Mouse (Mus musculus) stomach, embryonic 16.5 days (tissue): ENCODE data around the gene Cald1. TPM values are rescaled to one million over a fixed set of nuclear protein-coding genes. Genes with fewer than 3 reads are reported as not detected.

Source experiments
- ATAC-seq: fragments of 200-750 bp; cut with Nextera tagmentation; 2 replicates; pipeline ENCODE4 v1.8.0; 2017; ENCODE audit warnings: moderate number of reproducible peaks, moderate TSS enrichment; ENCODE audit not compliant: insufficient read depth, low FRiP score
- H3K27ac ChIP-seq: fragments of 300-500 bp; sonication (generic); 2 replicates; pipeline ENCODE4 v1.5.1; 2014; ENCODE audit warnings: low read length
- H3K27me3 ChIP-seq: fragments of 300-500 bp; sonication (generic); 2 replicates; pipeline ENCODE4 v1.6.1; 2014; ENCODE audit warnings: low read length, control low read depth, mixed read lengths; ENCODE audit not compliant: control insufficient read depth, insufficient read depth
- H3K36me3 ChIP-seq: fragments of 300-500 bp; sonication (generic); 2 replicates; pipeline ENCODE4 v1.6.1; 2014; ENCODE audit warnings: low read length; ENCODE audit not compliant: control insufficient read depth, insufficient read depth
- H3K4me1 ChIP-seq: fragments of 300-500 bp; sonication (generic); 2 replicates; pipeline ENCODE4 v1.6.1; 2014; ENCODE audit warnings: low read length, control low read depth, mixed read lengths; ENCODE audit not compliant: control insufficient read depth, insufficient read depth
- H3K4me2 ChIP-seq: fragments of 300-500 bp; sonication (generic); 2 replicates; pipeline ENCODE4 v1.6.1; 2014; ENCODE audit warnings: low read depth, low read length, mixed read lengths
- H3K4me3 ChIP-seq: fragments of 300-500 bp; sonication (generic); replicated peaks from 2 replicates; pipeline ENCODE4 v1.5.1; 2014; ENCODE audit warnings: mild to moderate bottlenecking, low read length
- H3K9ac ChIP-seq: fragments of 300-500 bp; sonication (generic); 2 replicates; pipeline ENCODE4 v1.6.1; 2014; ENCODE audit warnings: low read length
- H3K9me3 ChIP-seq: fragments of 300-500 bp; sonication (generic); replicated peaks from 2 replicates; pipeline ENCODE4 v1.6.1; 2016; ENCODE audit warnings: low read length, control low read depth; ENCODE audit not compliant: control insufficient read depth
- WGBS: fragments of 180-500 bp; shearing (Covaris S2); extraction: QIAGEN DNeasy Blood & Tissue Kit; methylation state at CpG from one replicate; pipeline ENCODE4 v1.1.7; 2014; 5-methylcytosine and 5-hydroxymethylcytosine counted together
- polyA plus RNA-seq: library from polyadenylated mRNA; unstranded; fragments of >200 nt; fragmentation: Nextera tagmentation; extraction: Ambion mirVana; gene quantifications from 2 replicates; pipeline ENCODE4 v1.2.1, GENCODE M21; 2015

The Cald1 gene
- polyA plus RNA-seq, 1 experiment from 2014 or later = 362 TPM

DNA sequence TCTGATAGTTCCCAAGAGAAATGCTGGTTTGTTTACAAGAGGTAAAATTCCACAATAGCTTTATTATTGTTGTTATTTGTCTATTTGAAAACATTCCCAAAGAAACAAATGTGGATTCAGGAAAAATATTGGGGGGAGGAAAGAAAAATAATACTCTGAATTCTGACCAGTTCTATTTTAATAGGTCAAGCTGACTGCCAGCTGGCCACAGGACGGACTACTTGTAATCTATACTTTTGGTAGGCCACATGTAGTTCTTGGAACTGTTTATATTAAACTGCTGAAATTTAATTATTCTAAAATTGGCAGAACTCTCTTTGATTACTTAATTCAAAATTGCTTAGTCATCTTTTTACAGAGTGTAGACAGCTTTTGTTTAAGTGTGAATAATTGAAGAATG lies 73.1 kb downstream of the Cald1 start:
- no peak for ATAC-seq

DNA sequence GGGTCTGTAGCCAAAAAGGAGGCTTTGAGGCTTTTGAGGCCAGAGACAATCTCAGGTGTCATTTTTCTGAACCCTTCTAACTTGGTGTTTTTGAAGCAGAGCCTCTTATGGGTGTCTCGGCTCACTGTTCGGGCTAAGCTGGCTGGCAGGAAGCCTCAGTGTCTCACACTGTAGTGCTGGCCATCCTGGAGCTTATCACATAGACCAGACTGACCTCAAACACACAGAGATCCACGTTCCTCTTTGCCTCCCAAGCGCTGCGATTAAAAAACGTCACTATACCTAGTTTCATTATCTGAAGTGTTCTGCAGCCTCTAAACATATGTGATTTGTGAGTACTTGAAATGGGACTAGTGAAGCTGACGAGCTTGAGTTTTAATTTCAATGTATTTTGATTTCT lies 76.1 kb downstream of the Cald1 start:
- Histone ChIP-seq H3K4me1 (0 out of 2 replicates have a peak, but pooled peaks cover 2% of the 10 kb centered on the region), H3K27ac (no peak overlapping the region), H3K4me3 (no peak overlapping the region), H3K36me3 (no peaks in the 10 kb centered on the region), H3K9me3 (no peaks in the 10 kb centered on the region), H3K4me2 (no peak overlapping the region), H3K27me3 (no peaks in the 10 kb centered on the region), H3K9ac (no peak overlapping the region)
- no peak for ATAC-seq
- 79% methylated on average over 7 of the region's 7 CpGs for WGBS

More for the DNA sequence above, 73.1 kb downstream of the Cald1 start:
- Histone ChIP-seq H3K4me2 (no peak overlapping the region), H3K36me3 (no peaks in the 10 kb centered on the region), H3K27me3 (no peaks in the 10 kb centered on the region), H3K9ac (no peak overlapping the region), H3K27ac (no peak overlapping the region), H3K4me3 (no peak overlapping the region), H3K4me1 (0 out of 2 replicates have a peak, but pooled peaks cover 2% of the 10 kb centered on the region), H3K9me3 (no peaks in the 10 kb centered on the region)
- 63% methylated on average over 1 of the region's 1 CpGs for WGBS

DNA sequence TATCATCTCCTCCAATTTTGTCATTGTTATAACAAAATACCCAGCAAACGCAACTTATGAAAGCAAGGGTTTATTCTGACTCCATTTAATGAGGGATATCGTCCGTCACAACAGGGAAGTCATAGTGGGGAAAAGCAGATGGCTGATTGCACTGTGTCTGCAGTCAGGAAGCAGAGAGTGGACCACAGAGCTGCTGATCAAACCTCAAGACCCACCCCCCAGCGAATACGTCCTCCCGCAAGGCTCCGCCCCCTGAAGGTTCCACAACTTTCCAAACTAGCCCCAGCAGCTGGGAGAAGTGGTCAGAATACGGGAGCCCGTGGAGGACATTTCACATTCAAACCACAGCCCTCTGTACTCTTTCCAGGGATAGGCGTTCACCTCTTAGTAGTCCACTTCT lies 76.6 kb downstream of the Cald1 start:
- no peak for ATAC-seq
- no peak overlapping the region for H3K4me3 ChIP-seq
- no peak overlapping the region for H3K4me2 ChIP-seq
- no peak overlapping the region for H3K27ac ChIP-seq
- no peaks in the 10 kb centered on the region for H3K36me3 ChIP-seq
- 78% methylated on average over 10 of the region's 10 CpGs for WGBS
- 0 out of 2 replicates have a peak, but pooled peaks cover 2% of the 10 kb centered on the region for H3K4me1 ChIP-seq
- no peaks in the 10 kb centered on the region for H3K27me3 ChIP-seq
- no peaks in the 10 kb centered on the region for H3K9me3 ChIP-seq
- no peak overlapping the region for H3K9ac ChIP-seq

DNA sequence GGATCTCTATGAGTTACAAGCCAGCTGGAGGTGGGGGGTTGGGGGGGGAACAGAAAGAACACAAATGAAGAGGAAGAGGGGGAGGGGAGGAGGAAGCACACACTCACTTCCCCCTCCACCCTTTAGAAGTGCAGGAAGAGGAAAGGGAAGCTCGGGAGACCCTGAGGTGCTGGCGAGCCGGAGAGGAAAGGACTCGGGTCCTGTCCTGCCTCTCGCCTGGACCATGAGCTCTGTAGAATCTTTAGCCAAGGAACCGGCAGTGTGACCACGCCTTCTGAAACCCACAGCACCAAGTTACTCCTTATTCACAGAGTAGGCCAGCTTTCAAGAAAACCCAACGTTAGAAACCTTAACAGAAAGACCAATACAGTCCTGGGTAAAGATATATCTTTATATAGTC lies 83.8 kb downstream of the Cald1 start:
- Histone ChIP-seq H3K27me3 (no peaks in the 10 kb centered on the region), H3K4me3 (no peak overlapping the region), H3K9me3 (no peaks in the 10 kb centered on the region), H3K4me2 (no peak overlapping the region), H3K4me1 (peaks cover 13% of the 10 kb centered on the region), H3K27ac (no peak overlapping the region), H3K36me3 (no peaks in the 10 kb centered on the region), H3K9ac (no peak overlapping the region)
- 59% methylated on average over 8 of the region's 8 CpGs for WGBS
- ATAC-seq = no peak

DNA sequence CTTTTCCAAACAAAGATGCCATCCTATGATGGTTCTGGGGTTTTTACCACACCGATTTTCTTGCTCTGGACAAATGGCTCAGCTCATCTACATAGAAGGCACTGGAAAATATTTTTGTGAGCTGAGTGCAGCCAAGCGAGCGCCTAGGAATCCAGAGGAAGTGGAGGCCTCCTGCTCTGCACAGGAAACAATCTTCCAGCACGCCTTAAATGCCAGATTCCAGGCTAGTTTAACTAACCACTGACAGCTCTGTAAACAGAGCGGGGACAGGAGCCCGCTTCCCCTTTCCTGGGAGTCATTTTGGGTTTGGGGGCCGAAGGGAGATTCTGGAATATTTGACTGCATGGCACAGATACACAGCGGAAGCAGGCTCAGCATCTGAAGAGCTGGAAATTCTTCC lies 86.6 kb downstream of the Cald1 start:
- H3K4me2 ChIP-seq = no peak overlapping the region
- no peaks in the 10 kb centered on the region for H3K27me3 ChIP-seq
- H3K27ac ChIP-seq = peak overlapping the region; percentile 58
- peaks cover 13% of the 10 kb centered on the region for H3K4me1 ChIP-seq
- H3K36me3 ChIP-seq = no peaks in the 10 kb centered on the region
- H3K9ac ChIP-seq = peak overlapping the region; percentile 60
- ATAC-seq = no peak
- whole genome bisulfite sequencing = 13% methylated on average over 8 of the region's 8 CpGs
- no peak overlapping the region for H3K4me3 ChIP-seq
- no peaks in the 10 kb centered on the region for H3K9me3 ChIP-seq

DNA sequence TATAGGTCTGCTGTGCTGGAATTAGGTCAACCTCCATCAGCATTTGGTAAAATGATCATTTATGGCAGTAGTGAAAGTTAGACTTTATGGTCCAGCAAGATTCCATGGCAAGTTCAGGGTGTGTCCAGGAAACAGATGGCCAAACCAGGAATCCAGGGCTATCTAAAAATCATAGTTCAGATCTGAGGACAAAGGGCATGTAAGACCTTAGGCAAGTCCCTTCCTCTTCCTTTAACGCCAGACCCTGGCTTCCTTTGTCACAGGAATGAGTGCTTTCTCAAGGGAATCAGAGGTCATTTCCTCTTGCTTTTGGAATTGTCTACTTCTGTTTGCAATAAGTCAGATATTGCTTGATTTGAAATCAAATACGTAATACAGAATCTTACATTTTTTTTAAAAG lies 90.7 kb downstream of the Cald1 start:
- no peaks in the 10 kb centered on the region for H3K9me3 ChIP-seq
- H3K9ac ChIP-seq = no peak overlapping the region
- no peak for ATAC-seq
- no peak overlapping the region for H3K4me2 ChIP-seq
- no peaks in the 10 kb centered on the region for H3K27me3 ChIP-seq
- 63% methylated on average over 2 of the region's 2 CpGs for WGBS
- no peak overlapping the region for H3K4me3 ChIP-seq
- no peaks in the 10 kb centered on the region for H3K36me3 ChIP-seq
- H3K4me1 ChIP-seq = peaks cover 13% of the 10 kb centered on the region
- no peak overlapping the region for H3K27ac ChIP-seq

DNA sequence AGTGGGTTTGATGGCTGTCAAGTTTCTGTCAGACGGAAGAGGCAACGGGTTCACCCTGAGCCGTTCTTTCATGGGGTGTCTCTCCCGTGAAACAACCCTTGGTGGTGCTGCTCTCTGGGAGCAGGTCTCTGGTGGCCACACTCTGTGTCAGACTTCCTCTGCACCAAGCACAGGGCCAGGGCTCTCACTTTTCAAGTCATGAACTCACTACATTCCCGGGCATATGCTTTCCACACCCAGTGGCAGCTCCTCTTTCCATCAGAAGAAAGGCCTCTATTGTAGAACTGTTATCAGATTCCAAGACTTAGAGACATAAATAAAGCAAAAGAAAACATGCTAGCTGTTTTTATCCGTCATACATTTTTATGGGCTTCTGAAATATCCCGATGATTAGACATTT lies 93.1 kb downstream of the Cald1 start:
- no peak for ATAC-seq

DNA sequence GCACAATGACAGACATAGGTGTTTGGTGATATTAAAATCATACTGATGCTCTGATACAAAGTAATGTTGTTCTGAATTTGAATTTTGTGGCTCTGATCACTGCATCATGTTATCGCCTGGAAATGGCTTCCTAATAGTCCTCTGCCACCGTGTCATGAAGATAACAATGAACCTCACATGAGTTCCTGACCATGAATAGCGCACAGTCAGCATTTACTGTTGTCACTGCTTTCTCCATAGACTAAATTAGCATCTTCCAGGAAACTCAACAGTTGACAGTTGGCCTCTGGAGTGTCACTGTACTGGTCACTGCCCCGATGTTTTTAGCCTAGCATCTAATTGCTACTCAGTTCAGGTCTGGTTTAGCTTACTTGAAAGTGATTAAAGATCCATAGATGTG lies 95.8 kb downstream of the Cald1 start:
- no peaks in the 10 kb centered on the region for H3K27me3 ChIP-seq
- no peaks in the 10 kb centered on the region for H3K9me3 ChIP-seq
- H3K9ac ChIP-seq = no peak overlapping the region
- no peaks in the 10 kb centered on the region for H3K36me3 ChIP-seq
- 90% methylated on average over 4 of the region's 4 CpGs for WGBS
- no peak overlapping the region for H3K4me2 ChIP-seq
- no peak overlapping the region for H3K4me3 ChIP-seq
- H3K27ac ChIP-seq = no peak overlapping the region
- ATAC-seq = no peak
- peaks cover 15% of the 10 kb centered on the region for H3K4me1 ChIP-seq

More for the DNA sequence above, 93.1 kb downstream of the Cald1 start:
- WGBS = 66% methylated on average over 7 of the region's 7 CpGs
- Histone ChIP-seq H3K36me3 (no peaks in the 10 kb centered on the region), H3K27me3 (no peaks in the 10 kb centered on the region), H3K9me3 (no peaks in the 10 kb centered on the region), H3K4me3 (no peak overlapping the region), H3K27ac (no peak overlapping the region), H3K4me2 (no peak overlapping the region), H3K4me1 (peaks cover 15% of the 10 kb centered on the region), H3K9ac (no peak overlapping the region)

DNA sequence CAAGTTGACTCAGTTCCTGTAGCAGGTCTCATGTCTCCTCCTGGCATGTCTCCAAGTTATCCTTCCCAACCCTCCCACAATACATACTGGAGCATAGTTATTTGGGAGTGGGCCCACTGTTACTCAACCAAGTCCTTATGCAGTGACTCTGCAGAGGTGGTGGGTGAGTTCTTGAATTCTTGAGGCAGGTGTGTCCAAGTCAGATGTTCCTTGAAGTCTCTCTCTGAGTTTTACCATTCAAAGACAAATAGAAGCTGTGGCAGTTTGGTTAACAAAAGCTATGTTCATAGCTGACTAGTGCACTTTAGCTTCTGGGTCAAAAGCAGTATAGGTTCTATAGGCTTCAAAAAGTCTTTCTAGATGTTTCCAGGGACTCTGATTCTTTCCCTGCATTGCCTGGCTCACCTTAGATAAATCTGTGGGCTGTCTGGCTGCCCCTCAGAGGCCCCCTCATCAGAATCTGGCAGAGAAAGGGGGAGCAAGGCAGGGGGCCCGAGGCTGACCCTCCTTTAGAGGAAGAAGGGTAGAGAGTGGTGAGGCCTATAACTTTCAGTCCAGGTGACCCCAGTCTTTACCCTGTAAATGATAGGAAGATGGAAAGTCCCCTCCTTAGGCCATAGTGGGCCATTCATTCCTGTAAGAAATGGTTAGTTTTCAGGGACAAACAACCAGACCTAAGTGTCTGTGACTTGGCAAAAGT lies 105.3 kb downstream of the Cald1 start:
- ATAC-seq = no peak
- Histone ChIP-seq H3K27me3 (no peaks in the 10 kb centered on the region), H3K27ac (no peak overlapping the region), H3K36me3 (peaks cover 10% of the 10 kb centered on the region), H3K9ac (no peak overlapping the region), H3K4me2 (no peak overlapping the region), H3K4me3 (no peak overlapping the region), H3K9me3 (peaks cover 20% of the 10 kb centered on the region), H3K4me1 (peaks cover 11% of the 10 kb centered on the region)
- 75% methylated on average over 1 of the region's 1 CpGs for WGBS
